Mouse (Mus musculus) ES-E14 (cell line): ENCODE data around the gene Mael. TPM values are rescaled to one million over a fixed set of nuclear protein-coding genes. Genes with fewer than 3 reads are reported as not detected.
A peak's percentile ranks its signal among the peaks of the same experiment; 100 is the strongest.

ENCODE experiments used
- DNase-seq: peaks from one replicate; pipeline ENCODE4 v3.0.0-alpha.2; 2013; ENCODE audit warnings: low read depth, low spot score
- H3K27ac ChIP-seq: 2 replicates; pipeline ENCODE4 v1.5.1; 2012; ENCODE audit warnings: low read depth, mild to moderate bottlenecking, low read length, moderate library complexity, mixed read lengths; ENCODE audit not compliant: poor library complexity, insufficient read depth, severe bottlenecking
- H3K36me3 ChIP-seq: 2 replicates; pipeline ENCODE4 v1.6.1; 2012; ENCODE audit warnings: mild to moderate bottlenecking, low read length, moderate library complexity, mixed read lengths; ENCODE audit not compliant: control insufficient read depth, poor library complexity, insufficient read depth, severe bottlenecking
- H3K4me1 ChIP-seq, 2 experiments: fragments of 150-350 bp in 1 of 2; sonication (generic) in 1 of 2; 2 replicates each; pipeline ENCODE4 v1.6.1; 2012; ENCODE audit warnings: low read length in 2 of 2, mild to moderate bottlenecking in 1 of 2, mixed read lengths in 1 of 2; ENCODE audit not compliant: control insufficient read depth in 2 of 2, insufficient read depth in 2 of 2, poor library complexity in 1 of 2
- H3K4me3 ChIP-seq, 2 experiments: fragments of 150-350 bp in 1 of 2; sonication (generic) in 1 of 2; 2 replicates each; pipeline ENCODE4 v1.5.1; 2012; ENCODE audit warnings: low read length in 2 of 2, low read depth in 1 of 2, mild to moderate bottlenecking in 1 of 2, mixed read lengths in 1 of 2; ENCODE audit not compliant: insufficient read depth in 1 of 2, poor library complexity in 1 of 2, severe bottlenecking in 1 of 2
- H3K9ac ChIP-seq: 2 replicates; pipeline ENCODE4 v1.6.1; 2012; ENCODE audit warnings: low read depth, mild to moderate bottlenecking, low read length, mixed read lengths; ENCODE audit not compliant: poor library complexity, insufficient read depth, severe bottlenecking
- H3K9me3 ChIP-seq: fragments of 150-350 bp; sonication (generic); 2 replicates; pipeline ENCODE4 v1.6.1; 2012; ENCODE audit warnings: low read depth, mild to moderate bottlenecking, low read length; ENCODE audit not compliant: control insufficient read depth, insufficient read depth
- CHD2 ChIP-seq: IDR thresholded peaks from 2 replicates; pipeline ENCODE4 v1.6.1; 2014; ENCODE audit warnings: mild to moderate bottlenecking, low read depth, low read length, inconsistent platforms
- HCFC1 ChIP-seq: IDR thresholded peaks from 2 replicates; pipeline ENCODE4 v1.6.1; 2012; ENCODE audit warnings: low read length, inconsistent platforms, borderline replicate concordance; ENCODE audit not compliant: insufficient read depth
- MAFK ChIP-seq: IDR thresholded peaks from 2 replicates; pipeline ENCODE4 v1.6.1; 2014; ENCODE audit warnings: mild to moderate bottlenecking, low read depth, low read length, inconsistent platforms; ENCODE audit not compliant: insufficient read depth
- ZC3H11A ChIP-seq: IDR thresholded peaks from 2 replicates; pipeline ENCODE4 v1.6.1; 2012; ENCODE audit warnings: low read depth, mild to moderate bottlenecking, inconsistent platforms, low read length, borderline replicate concordance
- ZNF384 ChIP-seq: IDR thresholded peaks from 2 replicates; pipeline ENCODE4 v1.6.1; 2012; ENCODE audit warnings: low read depth, low read length, inconsistent platforms
- in situ Hi-C, 2 experiments: fragments of 600-800 bp; cut with MboI; formaldehyde crosslinking; loops; one replicate each; pipeline ENCODE4 v1.15.1; 2025; ENCODE audit warnings: low sequenced_read_pairs in 2 of 2, inconsistent platforms in 1 of 2; ENCODE audit not compliant: unreplicated experiment in 2 of 2
- total RNA-seq: library from RNA; depleted of rRNA; stranded (reverse); fragments of 300-350 nt; gene quantifications from 2 replicates; pipeline ENCODE4 v1.2.3, GENCODE M21; 2012; rRNA removed

The Mael gene
- total RNA-seq, 1 experiment: 25.7 TPM

- peaks cover 7 to 37% of the 10 kb centered on the region in 2 experiments; a peak in 3 of 4 replicates for H3K4me1 ChIP-seq
- no peak for TF ChIP-seq CHD2
- no peak for TF ChIP-seq MAFK
- peak; percentile 96 for TF ChIP-seq ZC3H11A
- H3K9ac ChIP-seq: no peak overlapping the region; the same call in 1 of the 2 replicates
- peak overlapping the region; percentile 69; the same call in 1 of the 2 replicates for H3K27ac ChIP-seq
- peak; percentile 83 for DNase-seq
- H3K36me3 ChIP-seq: peaks cover 17% of the 10 kb centered on the region
- H3K4me3 ChIP-seq: peak overlapping the region in 1 of 2 experiments; percentile 21; a peak in 1 of 4 replicates
- H3K9me3 ChIP-seq: no peaks in the 10 kb centered on the region
- in situ Hi-C loops: loop anchor here (5.0 to 10.0 kb wide), 2 partner anchors 151 to 379 kb away; partner anchors contain the start of gene Pou2f1 (in 1 of the 2)
Observed at GRCm38 (mm10) chr1:166153351-166154120, 85.0 kb downstream of the Mael start.

- H3K9me3 ChIP-seq: no peaks in the 10 kb centered on the region
- peak overlapping the region; percentile 55; the same call in 1 of the 2 replicates for H3K9ac ChIP-seq
- in situ Hi-C loops: loop anchor here (5.0 to 10.0 kb wide), 2 partner anchors 150 to 377 kb away; partner anchors contain the start of gene Pou2f1 (in 1 of the 2)
- peaks cover 7 to 30% of the 10 kb centered on the region in 2 experiments; a peak in 3 of 4 replicates for H3K4me1 ChIP-seq
- peak overlapping the region in 1 of 2 experiments; percentile 21; a peak in 1 of 4 replicates for H3K4me3 ChIP-seq
- H3K36me3 ChIP-seq: peaks cover 16% of the 10 kb centered on the region
- H3K27ac ChIP-seq: peak overlapping the region; percentile 69
- TF ChIP-seq HCFC1: no peak
- no peak for TF ChIP-seq CHD2
- TF ChIP-seq MAFK: no peak
- no peak for TF ChIP-seq ZNF384
- no peak for TF ChIP-seq ZC3H11A
- DNase-seq: no peak
Observed at GRCm38 (mm10) chr1:166152034-166152433, 86.5 kb downstream of the Mael start.

- H3K9ac ChIP-seq: peak overlapping the region; percentile 55; the same call in 1 of the 2 replicates
- H3K4me3 ChIP-seq: no peak overlapping the region
- in situ Hi-C loops: loop anchor here (5.0 to 10.0 kb wide), 2 partner anchors 149 to 377 kb away; partner anchors contain the start of gene Pou2f1 (in 1 of the 2)
- no peaks in the 10 kb centered on the region for H3K9me3 ChIP-seq
- peaks cover 20% of the 10 kb centered on the region for H3K36me3 ChIP-seq
- TF ChIP-seq CHD2: no peak
- no peak for TF ChIP-seq ZNF384
- TF ChIP-seq HCFC1: no peak
- TF ChIP-seq MAFK: no peak
- no peak for TF ChIP-seq ZC3H11A
- H3K27ac ChIP-seq: peak overlapping the region; percentile 69; the same call in 1 of the 2 replicates
- peaks cover 7 to 30% of the 10 kb centered on the region in 2 experiments; a peak in 3 of 4 replicates for H3K4me1 ChIP-seq
- DNase-seq: no peak
Observed at GRCm38 (mm10) chr1:166151341-166151740, 87.2 kb downstream of the Mael start.

Other genes starting within 250 kb of the Mael start
- 37.9 and 55.6 TPM in 2 replicates for gene Pou2f1, start 236.1 kb downstream of the Mael start, total RNA-seq
- 60.2 and 69.4 TPM in 2 replicates for gene Dusp27, start 110.8 kb downstream of the Mael start, total RNA-seq
- gene Gpa33, start 108.5 kb downstream of the Mael start, total RNA-seq: 68.0 and 204 TPM in 2 replicates
- gene Ildr2, start 15.4 kb upstream of the Mael start, total RNA-seq: 1.5 and 2.9 TPM in 2 replicates
- 5.1 and 5.5 TPM in 2 replicates for gene Tada1, start 140.3 kb upstream of the Mael start, total RNA-seq
- gene Pogk, start 171.1 kb upstream of the Mael start, total RNA-seq: 3.0 and 3.5 TPM in 2 replicates